Mouse (Mus musculus) stomach, postnatal 0 days (tissue): ENCODE measurements around the gene Apbb2.

Source experiments
- CTCF ChIP-seq: IDR thresholded peaks from 2 replicates; pipeline ENCODE4 v1.5.1; 2016; ENCODE audit warnings: antibody characterized with exemption, low read depth, mild to moderate bottlenecking, moderate library complexity
- EP300 ChIP-seq: optimal IDR thresholded peaks from 2 replicates; pipeline ENCODE3; 2016; ENCODE audit warnings: antibody characterized with exemption

- no peak for TF ChIP-seq CTCF
- TF ChIP-seq EP300: no peak
Measured at GRCm38 (mm10) chr5:66504434-66504747, 114.2 kb downstream of the Apbb2 start.
